Mouse (Mus musculus): ENCODE results near the gene Klk10. TPM values are rescaled to one million over a fixed set of nuclear protein-coding genes. Genes with fewer than 3 reads are reported as not detected.

Gene Klk10
- polyA plus RNA-seq, 2 experiments = 0.02 TPM; not detected in 1

DNA sequence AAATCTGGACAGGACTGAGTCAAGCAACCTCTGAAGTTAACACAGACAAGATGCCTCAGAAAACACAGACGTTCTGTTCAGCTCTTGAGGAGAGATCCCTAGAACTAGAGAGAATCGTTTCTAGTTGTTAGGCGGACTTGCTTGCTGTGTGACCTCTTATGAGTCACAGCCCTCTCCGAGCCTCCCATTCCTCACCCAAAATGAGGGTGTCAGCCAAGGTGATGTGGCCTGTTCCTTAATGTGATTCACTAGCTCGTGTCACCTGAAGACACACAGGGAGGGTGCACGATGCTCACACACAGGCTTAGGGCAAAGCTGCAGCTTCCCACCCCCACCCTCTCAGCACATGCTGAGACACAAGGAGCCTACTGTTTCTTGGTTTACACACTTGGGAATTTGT, 594 bp upstream of the Klk10 start:
- H3K4me2 ChIP-seq (ENCODE audit: low read depth) = no peak overlapping the region
- H3K4me3 ChIP-seq (ENCODE audit: insufficient read depth in 1 of 2, low read depth in 2 of 2, low read length in 2 of 2) = no peak overlapping the region
- DNase-seq (ENCODE audit: low read depth in 3 of 3, low spot score in 3 of 3) (no peak), ATAC-seq (ENCODE audit: insufficient read depth) (no peak)
- TF ChIP-seq CTCF (IDR thresholded peaks at IDR 0.05; ENCODE audit: low read depth) = no peak
- no peak for TF ChIP-seq EP300 (IDR thresholded peaks at IDR 0.05; ENCODE audit: low read depth)
- no peak overlapping the region for H3K9ac ChIP-seq (replicated peaks)
- H3K36me3 ChIP-seq (replicated peaks; ENCODE audit: control insufficient read depth, insufficient read depth, low read depth) = no peaks in the 10 kb centered on the region
- no peaks in the 10 kb centered on the region for H3K4me1 ChIP-seq (replicated peaks; ENCODE audit: control insufficient read depth in 2 of 2, insufficient read depth in 2 of 2, low read length in 1 of 2)
- no peak overlapping the region for H3K27ac ChIP-seq
- no peaks in the 10 kb centered on the region for H3K9me3 ChIP-seq (ENCODE audit: control insufficient read depth, low read length)
- no peaks in the 10 kb centered on the region for H3K27me3 ChIP-seq (ENCODE audit: control insufficient read depth, insufficient read depth, low read length)
- 45% methylated on average over 6 of the region's 6 CpGs for WGBS (ENCODE audit: insufficient replicate concordance)

DNA sequence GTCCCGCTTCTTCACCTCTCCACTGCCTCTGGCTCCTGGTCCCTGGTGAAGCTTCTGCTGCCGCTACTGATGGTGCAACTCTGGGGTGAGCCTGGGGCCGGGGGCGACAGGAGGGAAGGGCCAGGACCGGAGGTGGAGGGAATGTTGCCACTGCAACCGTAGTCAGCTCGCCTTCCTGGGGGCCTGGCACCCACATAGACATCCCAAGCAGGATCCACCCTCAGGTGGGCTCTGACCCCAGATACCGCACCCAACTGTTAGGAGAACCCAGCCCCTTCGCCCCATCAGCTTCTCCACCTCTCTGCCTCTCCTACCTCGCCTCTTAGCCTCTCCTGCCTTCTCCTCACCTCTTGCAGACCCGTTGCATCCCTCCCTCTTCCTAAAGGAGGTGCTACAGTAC, 706 bp downstream of the Klk10 start:
- ATAC-seq (ENCODE audit: insufficient read depth) (no peak), DNase-seq (ENCODE audit: low read depth in 3 of 3, low spot score in 3 of 3) (no peak)
- 70% methylated on average over 11 of the region's 11 CpGs for WGBS (ENCODE audit: insufficient replicate concordance)
- Histone ChIP-seq H3K9ac (replicated peaks) (no peak overlapping the region), H3K4me3 (ENCODE audit: insufficient read depth in 1 of 2, low read depth in 2 of 2, low read length in 2 of 2) (no peak overlapping the region), H3K4me1 (replicated peaks; ENCODE audit: control insufficient read depth in 2 of 2, insufficient read depth in 2 of 2, low read length in 1 of 2) (no peaks in the 10 kb centered on the region), H3K9me3 (ENCODE audit: control insufficient read depth, low read length) (no peaks in the 10 kb centered on the region), H3K27ac (no peak overlapping the region), H3K27me3 (ENCODE audit: control insufficient read depth, insufficient read depth, low read length) (no peaks in the 10 kb centered on the region), H3K4me2 (ENCODE audit: low read depth) (no peak overlapping the region), H3K36me3 (replicated peaks; ENCODE audit: control insufficient read depth, insufficient read depth, low read depth) (no peaks in the 10 kb centered on the region)
- no peak for TF ChIP-seq EP300 (IDR thresholded peaks at IDR 0.05; ENCODE audit: low read depth)
- no peak for TF ChIP-seq CTCF (IDR thresholded peaks at IDR 0.05; ENCODE audit: low read depth)

GRCm38 (mm10) chr7:43782275-43783265, 1.7 kb downstream of the Klk10 start:
- DNase-seq (ENCODE audit: low read depth in 3 of 3, low spot score in 3 of 3) (peak; percentile 13 to 26 (median 16)), ATAC-seq (ENCODE audit: insufficient read depth) (0 out of 2 replicates have a peak, but pooled peaks have one; percentile 47)
- no peaks in the 10 kb centered on the region for H3K27me3 ChIP-seq (ENCODE audit: control insufficient read depth, insufficient read depth, low read length)
- no peak overlapping the region for H3K9ac ChIP-seq (replicated peaks)
- H3K9me3 ChIP-seq (ENCODE audit: control insufficient read depth, low read length) = no peaks in the 10 kb centered on the region
- H3K27ac ChIP-seq = no peak overlapping the region
- H3K4me2 ChIP-seq (ENCODE audit: low read depth) = peak overlapping the region; percentile 42; the same call in 1 of the 2 replicates
- H3K4me3 ChIP-seq (ENCODE audit: insufficient read depth in 1 of 2, low read depth in 2 of 2, low read length in 2 of 2) = no peak overlapping the region
- H3K4me1 ChIP-seq (replicated peaks; ENCODE audit: control insufficient read depth in 2 of 2, insufficient read depth in 2 of 2, low read length in 1 of 2) = no peaks in the 10 kb centered on the region
- no peaks in the 10 kb centered on the region for H3K36me3 ChIP-seq (replicated peaks; ENCODE audit: control insufficient read depth, insufficient read depth, low read depth)
- 8% methylated on average over 36 of the region's 36 CpGs for WGBS (ENCODE audit: insufficient replicate concordance)
- TF ChIP-seq CTCF (IDR thresholded peaks at IDR 0.05; ENCODE audit: low read depth) (peak; percentile 85), EP300 (IDR thresholded peaks at IDR 0.05; ENCODE audit: low read depth) (no peak)

- no peak overlapping the region for H3K27ac ChIP-seq
- ATAC-seq (ENCODE audit: insufficient read depth) (no peak), DNase-seq (ENCODE audit: low read depth in 3 of 3, low spot score in 3 of 3) (no peak)
- no peak overlapping the region for H3K4me2 ChIP-seq (ENCODE audit: low read depth)
- no peaks in the 10 kb centered on the region for H3K36me3 ChIP-seq (replicated peaks; ENCODE audit: control insufficient read depth, insufficient read depth, low read depth)
- no peaks in the 10 kb centered on the region for H3K9me3 ChIP-seq (ENCODE audit: control insufficient read depth, low read length)
- no peaks in the 10 kb centered on the region for H3K27me3 ChIP-seq (ENCODE audit: control insufficient read depth, insufficient read depth, low read length)
- 56% methylated on average over 1 of the region's 1 CpGs for WGBS (ENCODE audit: insufficient replicate concordance)
- TF ChIP-seq CTCF (IDR thresholded peaks at IDR 0.05; ENCODE audit: low read depth) = no peak; the same call in 1 of the 2 replicates
- no peak for TF ChIP-seq EP300 (IDR thresholded peaks at IDR 0.05; ENCODE audit: low read depth)
- H3K4me1 ChIP-seq (replicated peaks; ENCODE audit: control insufficient read depth in 2 of 2, insufficient read depth in 2 of 2, low read length in 1 of 2) = no peaks in the 10 kb centered on the region
- H3K4me3 ChIP-seq (ENCODE audit: insufficient read depth in 1 of 2, low read depth in 2 of 2, low read length in 2 of 2) = no peak overlapping the region
- H3K9ac ChIP-seq (replicated peaks) = no peak overlapping the region
These were observed 4.5 kb downstream of the Klk10 start for GRCm38 (mm10) chr7:43785286-43785685.

GRCm38 (mm10) chr7:43788096-43788495, 7.3 kb downstream of the Klk10 start:
- ATAC-seq (ENCODE audit: insufficient read depth) = no peak
- H3K9ac ChIP-seq (replicated peaks) = no peak overlapping the region
- TF ChIP-seq EP300 (IDR thresholded peaks at IDR 0.05; ENCODE audit: low read depth) (no peak), CTCF (IDR thresholded peaks at IDR 0.05; ENCODE audit: low read depth) (no peak)
- no peaks in the 10 kb centered on the region for H3K36me3 ChIP-seq (replicated peaks; ENCODE audit: control insufficient read depth, insufficient read depth, low read depth)
- no peaks in the 10 kb centered on the region for H3K4me1 ChIP-seq (replicated peaks; ENCODE audit: control insufficient read depth in 2 of 2, insufficient read depth in 2 of 2, low read length in 1 of 2)
- no peak overlapping the region for H3K4me2 ChIP-seq (ENCODE audit: low read depth)
- 47% methylated on average over 3 of the region's 3 CpGs for whole genome bisulfite sequencing (ENCODE audit: insufficient replicate concordance)
- H3K4me3 ChIP-seq (ENCODE audit: insufficient read depth in 1 of 2, low read depth in 2 of 2, low read length in 2 of 2) = no peak overlapping the region
- H3K27ac ChIP-seq = no peak overlapping the region
- no peaks in the 10 kb centered on the region for H3K9me3 ChIP-seq (ENCODE audit: control insufficient read depth, low read length)
- H3K27me3 ChIP-seq (ENCODE audit: control insufficient read depth, insufficient read depth, low read length) = no peaks in the 10 kb centered on the region
- no peak for DNase-seq (ENCODE audit: low read depth in 3 of 3, low spot score in 3 of 3)

Data from liver, embryonic 14.5 days (tissue).